Mouse (Mus musculus): ENCODE data around the gene Agmo. TPM values are rescaled to one million over a fixed set of nuclear protein-coding genes. Genes with fewer than 3 reads are reported as not detected.

The Agmo gene
- polyA plus RNA-seq, 1 experiment: 8.1 TPM

GRCm38 (mm10) chr12:37614769-37615168 is 373.3 kb downstream of the Agmo start:
- no peak for DNase-seq (ENCODE audit: extremely low spot score in 1 of 2, low spot score in 1 of 2)

DNA sequence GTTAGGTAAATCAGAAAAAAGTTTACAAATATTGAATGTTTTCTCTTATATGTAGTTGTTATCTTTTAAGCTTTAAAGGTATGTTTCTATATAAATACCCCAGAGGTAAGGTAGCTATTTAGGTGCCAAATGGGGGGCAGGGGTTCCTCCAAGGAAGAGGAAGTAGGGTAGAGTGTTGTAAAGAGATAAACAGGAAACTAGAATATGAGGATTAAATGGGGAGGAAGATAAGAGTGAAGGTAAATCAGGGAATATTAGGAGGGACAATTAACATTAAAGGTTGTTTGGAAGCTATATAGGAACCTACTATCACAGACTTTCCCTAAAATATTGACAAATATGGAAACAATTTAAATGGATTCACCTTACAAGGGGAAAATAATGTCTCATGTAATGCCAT is 382.6 kb downstream of the Agmo start:
- no peak for DNase-seq (ENCODE audit: extremely low spot score in 1 of 2, low spot score in 1 of 2)

Other genes starting within 250 kb of the Agmo start
- gene Meox2, start 133.1 kb upstream of the Agmo start, polyA plus RNA-seq (2012; rRNA removed): 0.17 and 0.18 TPM in 2 replicates

All from frontal cortex, adult 2 months (tissue).